Mouse (Mus musculus) adrenal gland, postnatal 25 days (tissue): ENCODE results near the gene Trip11. TPM values are rescaled to one million over a fixed set of nuclear protein-coding genes. Genes with fewer than 3 reads are reported as not detected.

Source experiments
- DNase-seq: peaks from one replicate; pipeline ENCODE4 v3.0.0; 2021; ENCODE audit warnings: mixed read lengths
- total RNA-seq: library from RNA; stranded (reverse); gene quantifications from 2 replicates; pipeline ENCODE4 v1.2.3, GENCODE M21; 2021

Trip11 gene
- total RNA-seq, 1 experiment from 2014 or later, result 42.3 TPM

GRCm38 (mm10) chr12:101897113-101897512 is 16.0 kb downstream of the Trip11 start:
- DNase-seq, result no peak

GRCm38 (mm10) chr12:101893296-101893695 is 19.8 kb downstream of the Trip11 start:
- no peak for DNase-seq

GRCm38 (mm10) chr12:101892832-101893231 is 20.2 kb downstream of the Trip11 start:
- no peak for DNase-seq

- no peak for DNase-seq
Measured at GRCm38 (mm10) chr12:101891066-101891465, 22.0 kb downstream of the Trip11 start.

- no peak for DNase-seq
Measured at GRCm38 (mm10) chr12:101889351-101889750, 23.7 kb downstream of the Trip11 start.

GRCm38 (mm10) chr12:101888312-101888711 is 24.8 kb downstream of the Trip11 start:
- no peak for DNase-seq

- DNase-seq, result no peak
Measured at GRCm38 (mm10) chr12:101884926-101885325, 28.1 kb downstream of the Trip11 start.

- no peak for DNase-seq
Measured at GRCm38 (mm10) chr12:101876374-101876773, 36.7 kb downstream of the Trip11 start.

GRCm38 (mm10) chr12:101875107-101875506 is 38.0 kb downstream of the Trip11 start:
- no peak for DNase-seq

- no peak for DNase-seq
Measured at GRCm38 (mm10) chr12:101862286-101862964, 50.6 kb downstream of the Trip11 start.

GRCm38 (mm10) chr12:101860256-101860655 is 52.8 kb downstream of the Trip11 start:
- no peak for DNase-seq

- no peak for DNase-seq
Measured at GRCm38 (mm10) chr12:101858011-101858410, 55.1 kb downstream of the Trip11 start.

- DNase-seq, result no peak
Measured at GRCm38 (mm10) chr12:101854336-101854735, 58.7 kb downstream of the Trip11 start.

GRCm38 (mm10) chr12:101851846-101852564 is 61.1 kb downstream of the Trip11 start:
- no peak for DNase-seq

- no peak for DNase-seq
Measured at GRCm38 (mm10) chr12:101851314-101851713, 61.8 kb downstream of the Trip11 start.

- no peak for DNase-seq
Measured at GRCm38 (mm10) chr12:101836546-101837274, 76.4 kb downstream of the Trip11 start.

- DNase-seq, result no peak
Measured at GRCm38 (mm10) chr12:101834715-101835114, 78.4 kb downstream of the Trip11 start.

- no peak for DNase-seq
Measured at GRCm38 (mm10) chr12:101833776-101834175, 79.3 kb downstream of the Trip11 start.

- no peak for DNase-seq
Measured at GRCm38 (mm10) chr12:101833115-101833506, 80.0 kb downstream of the Trip11 start.

GRCm38 (mm10) chr12:101832179-101833114 is 80.6 kb downstream of the Trip11 start:
- DNase-seq, result no peak

GRCm38 (mm10) chr12:101831221-101831620 is 81.8 kb downstream of the Trip11 start:
- DNase-seq, result no peak

GRCm38 (mm10) chr12:101823161-101823560 is 89.9 kb downstream of the Trip11 start:
- no peak for DNase-seq
